Mouse (Mus musculus) MEL (cell line): ENCODE measurements at regions not wholly inside any gene's neighbourhood (a gene's known extent, or its start where the extent isn't known, plus 50 kb on each side); places are given as distances from the start of the nearest gene placed in this dataset.

ENCODE experiments used
- EP300 ChIP-seq, 2 experiments: IDR thresholded peaks; 2 replicates each; pipeline ENCODE4 v1.6.1; 2011; ENCODE audit warnings: improper control_type of control experiment in 2 of 2, low read length in 2 of 2, low read depth in 1 of 2, mild to moderate bottlenecking in 1 of 2
- GATA1 ChIP-seq: IDR thresholded peaks from 2 replicates; pipeline ENCODE4 v1.6.1; 2011; ENCODE audit warnings: low read depth, low read length, improper control_type of control experiment

GRCm38 (mm10) chr14:111073529-111073928 is 318.6 kb upstream of the Slitrk6 start:
- TF ChIP-seq GATA1 (no peak), EP300 (IDR thresholded peaks at IDR 0.05; ENCODE audit: low read depth in 1 of 2, low read length in 2 of 2) (no peak)
